Mouse (Mus musculus): Measurements from ENCODE around the gene Lamp1. TPM values are rescaled to one million over a fixed set of nuclear protein-coding genes. Genes with fewer than 3 reads are reported as not detected.

Lamp1 gene
- polyA plus RNA-seq, 1 experiment: 531 TPM

- Histone ChIP-seq H3K4me2 (ENCODE audit: low read depth) (no peak overlapping the region), H3K36me3 (ENCODE audit: control insufficient read depth, insufficient read depth) (no peaks in the 10 kb centered on the region), H3K27me3 (ENCODE audit: control insufficient read depth, insufficient read depth, insufficient read length) (peaks cover 13% of the 10 kb centered on the region), H3K4me3 (no peak overlapping the region), H3ac (ENCODE audit: control insufficient read depth, insufficient read length) (no peak overlapping the region), H3K79me2 (ENCODE audit: control insufficient read depth, insufficient read depth) (no peaks in the 10 kb centered on the region)
- TF ChIP-seq POLR2AphosphoS2 (IDR thresholded peaks at IDR 0.05; ENCODE audit: insufficient read length, low read depth) (no peak), SRF (IDR thresholded peaks at IDR 0.05; ENCODE audit: control insufficient read depth, insufficient read length, low read depth) (no peak), POLR2A (IDR thresholded peaks at IDR 0.05; ENCODE audit: insufficient read length, low read depth) (no peak), REST (IDR thresholded peaks at IDR 0.05; ENCODE audit: insufficient read depth, insufficient read length) (no peak), TCF3 (IDR thresholded peaks at IDR 0.05; ENCODE audit: insufficient read length, low read depth) (no peak), TCF12 (IDR thresholded peaks at IDR 0.05; ENCODE audit: insufficient read depth, poor library complexity, severe bottlenecking) (no peak), MYOG (IDR thresholded peaks at IDR 0.05; ENCODE audit: control insufficient read depth in 1 of 3, insufficient read depth in 1 of 3, insufficient read length in 2 of 3, low read depth in 2 of 3) (no peak), CEBPB (IDR thresholded peaks at IDR 0.05; ENCODE audit: insufficient read depth, poor library complexity, severe bottlenecking) (no peak), E2F4 (IDR thresholded peaks at IDR 0.05; ENCODE audit: insufficient read depth) (no peak), USF1 (IDR thresholded peaks at IDR 0.05; ENCODE audit: low read depth) (no peak), MAX (IDR thresholded peaks at IDR 0.05; ENCODE audit: low read depth) (no peak), MYOD1 (IDR thresholded peaks at IDR 0.05; ENCODE audit: control insufficient read depth in 1 of 3, insufficient read length in 2 of 3, low read depth in 2 of 3) (no peak)
Measured at GRCm38 (mm10) chr8:13217986-13218385, 59.0 kb downstream of the Lamp1 start.

- H3K4me3 ChIP-seq: no peak overlapping the region
- no peaks in the 10 kb centered on the region for H3K79me2 ChIP-seq (ENCODE audit: control insufficient read depth, insufficient read depth)
- no peaks in the 10 kb centered on the region for H3K36me3 ChIP-seq (ENCODE audit: control insufficient read depth, insufficient read depth)
- H3ac ChIP-seq (ENCODE audit: control insufficient read depth, insufficient read length): no peak overlapping the region
- peaks cover 16% of the 10 kb centered on the region for H3K27me3 ChIP-seq (ENCODE audit: control insufficient read depth, insufficient read depth, insufficient read length)
- TF ChIP-seq USF1 (IDR thresholded peaks at IDR 0.05; ENCODE audit: low read depth) (no peak), POLR2A (IDR thresholded peaks at IDR 0.05; ENCODE audit: insufficient read length, low read depth) (no peak), POLR2AphosphoS2 (IDR thresholded peaks at IDR 0.05; ENCODE audit: insufficient read length, low read depth) (no peak), SRF (IDR thresholded peaks at IDR 0.05; ENCODE audit: control insufficient read depth, insufficient read length, low read depth) (no peak), REST (IDR thresholded peaks at IDR 0.05; ENCODE audit: insufficient read depth, insufficient read length) (no peak), MAX (IDR thresholded peaks at IDR 0.05; ENCODE audit: low read depth) (no peak), MYOG (IDR thresholded peaks at IDR 0.05; ENCODE audit: control insufficient read depth in 1 of 3, insufficient read depth in 1 of 3, insufficient read length in 2 of 3, low read depth in 2 of 3) (no peak), CEBPB (IDR thresholded peaks at IDR 0.05; ENCODE audit: insufficient read depth, poor library complexity, severe bottlenecking) (no peak), TCF12 (IDR thresholded peaks at IDR 0.05; ENCODE audit: insufficient read depth, poor library complexity, severe bottlenecking) (no peak), E2F4 (IDR thresholded peaks at IDR 0.05; ENCODE audit: insufficient read depth) (no peak)
- no peak overlapping the region for H3K4me2 ChIP-seq (ENCODE audit: low read depth)
Measured at GRCm38 (mm10) chr8:13218441-13218840, 59.5 kb downstream of the Lamp1 start.

- no peak for TF ChIP-seq MYOD1 (IDR thresholded peaks at IDR 0.05; ENCODE audit: control insufficient read depth in 1 of 3, insufficient read length in 2 of 3, low read depth in 2 of 3)
- TF ChIP-seq MAX (IDR thresholded peaks at IDR 0.05; ENCODE audit: low read depth): no peak
- no peak for TF ChIP-seq TCF12 (IDR thresholded peaks at IDR 0.05; ENCODE audit: insufficient read depth, poor library complexity, severe bottlenecking)
- no peak for TF ChIP-seq E2F4 (IDR thresholded peaks at IDR 0.05; ENCODE audit: insufficient read depth)
- Histone ChIP-seq H3K79me2 (ENCODE audit: control insufficient read depth, insufficient read depth) (no peaks in the 10 kb centered on the region), H3K4me2 (ENCODE audit: low read depth) (no peak overlapping the region), H3ac (ENCODE audit: control insufficient read depth, insufficient read length) (no peak overlapping the region), H3K27me3 (ENCODE audit: control insufficient read depth, insufficient read depth, insufficient read length) (peaks cover 31% of the 10 kb centered on the region), H3K36me3 (ENCODE audit: control insufficient read depth, insufficient read depth) (no peaks in the 10 kb centered on the region), H3K4me3 (no peak overlapping the region)
Measured at GRCm38 (mm10) chr8:13224426-13224825, 65.5 kb downstream of the Lamp1 start.

Other genes with a start within 250 kb of the Lamp1 start
- gene F7, start 133.1 kb upstream of the Lamp1 start, polyA plus RNA-seq (2012; fragmentation: generic; extraction: Trizol): 0.08 TPM
- not detected for gene F10, start 121.9 kb upstream of the Lamp1 start, polyA plus RNA-seq (2012; fragmentation: generic; extraction: Trizol)
- 0.55 TPM for gene Proz, start 98.2 kb upstream of the Lamp1 start, polyA plus RNA-seq (2012; fragmentation: generic; extraction: Trizol)
- 19.5 TPM for gene Pcid2, start 53.7 kb upstream of the Lamp1 start, polyA plus RNA-seq (2012; fragmentation: generic; extraction: Trizol)
- 61.3 TPM for gene Cul4a, start 53.5 kb upstream of the Lamp1 start, polyA plus RNA-seq (2012; fragmentation: generic; extraction: Trizol)
- 34.4 TPM for gene Grtp1, start 41.5 kb downstream of the Lamp1 start, polyA plus RNA-seq (2012; fragmentation: generic; extraction: Trizol)
- gene Adprhl1, start 95.0 kb downstream of the Lamp1 start, polyA plus RNA-seq (2012; fragmentation: generic; extraction: Trizol): 17.8 TPM
- 15.3 TPM for gene Dcun1d2, start 129.0 kb downstream of the Lamp1 start, polyA plus RNA-seq (2012; fragmentation: generic; extraction: Trizol)
- gene Tmco3, start 129.0 kb downstream of the Lamp1 start, polyA plus RNA-seq (2012; fragmentation: generic; extraction: Trizol): 28.2 TPM
- gene Tfdp1, start 179.6 kb downstream of the Lamp1 start, polyA plus RNA-seq (2012; fragmentation: generic; extraction: Trizol): 40.8 TPM
- not detected for gene Atp4b, start 237.7 kb downstream of the Lamp1 start, polyA plus RNA-seq (2012; fragmentation: generic; extraction: Trizol)
- under 0.01 TPM for gene Grk1, start 245.9 kb downstream of the Lamp1 start, polyA plus RNA-seq (2012; fragmentation: generic; extraction: Trizol)